Mouse (Mus musculus) embryonic facial prominence, embryonic 15.5 days (tissue): ENCODE measurements around the gene Olfr536. TPM values are rescaled to one million over a fixed set of nuclear protein-coding genes. Genes with fewer than 3 reads are reported as not detected.
"Not testable (repeated sequence)": the region's sequence is repeated elsewhere in the genome, so short reads cannot be mapped to it uniquely, and the experiment has no call there.

Experiments used
- ATAC-seq: fragments of 200-750 bp; cut with Nextera tagmentation; 2 replicates; pipeline ENCODE4 v1.8.0; 2017; ENCODE audit warnings: low read depth, moderate TSS enrichment; ENCODE audit not compliant: insufficient number of reproducible peaks, low FRiP score, low TSS enrichment
- H3K27ac ChIP-seq: fragments of 300-500 bp; sonication (generic); replicated peaks from 2 replicates; pipeline ENCODE4 v1.5.1; 2015; ENCODE audit warnings: mild to moderate bottlenecking, inconsistent platforms
- H3K27me3 ChIP-seq: fragments of 300-500 bp; sonication (generic); 2 replicates; pipeline ENCODE4 v1.6.1; 2015; ENCODE audit warnings: inconsistent platforms
- H3K36me3 ChIP-seq: fragments of 300-500 bp; sonication (generic); 2 replicates; pipeline ENCODE4 v1.6.1; 2015; ENCODE audit warnings: mild to moderate bottlenecking, inconsistent platforms
- H3K4me1 ChIP-seq: fragments of 300-500 bp; sonication (generic); 2 replicates; pipeline ENCODE4 v1.6.1; 2015; ENCODE audit warnings: inconsistent platforms
- H3K4me2 ChIP-seq: fragments of 300-500 bp; sonication (generic); replicated peaks from 2 replicates; pipeline ENCODE4 v1.6.1; 2015; ENCODE audit warnings: mild to moderate bottlenecking, inconsistent platforms
- H3K4me3 ChIP-seq: fragments of 300-500 bp; sonication (generic); replicated peaks from 2 replicates; pipeline ENCODE4 v1.5.1; 2015; ENCODE audit warnings: mild to moderate bottlenecking, inconsistent platforms
- H3K9ac ChIP-seq: fragments of 300-500 bp; sonication (generic); 2 replicates; pipeline ENCODE4 v1.6.1; 2015; ENCODE audit warnings: inconsistent platforms
- H3K9me3 ChIP-seq: fragments of 300-500 bp; sonication (generic); replicated peaks from 2 replicates; pipeline ENCODE4 v1.6.1; 2016; ENCODE audit warnings: inconsistent platforms
- WGBS: fragments of 180-500 bp; shearing (Covaris S2); methylation state at CpG from one replicate; pipeline ENCODE4 v1.1.7; 2015; 5-methylcytosine and 5-hydroxymethylcytosine counted together
- polyA plus RNA-seq: library from polyadenylated mRNA; unstranded; fragments of >200 nt; fragmentation: Nextera tagmentation; extraction: Ambion mirVana; gene quantifications from 2 replicates; pipeline ENCODE4 v1.2.1, GENCODE M21; 2015

The Olfr536 gene
- 0.76 TPM in 1 of 2 replicates, not detected in the other for polyA plus RNA-seq

GRCm38 (mm10) chr7:140507346-140508021 lies at the start of gene Olfr536:
TSS of gene Olfr536 (minus strand) at chr7:140507396.
- 73% methylated on average over 2 of the region's 2 CpGs for WGBS
- not testable (repeated sequence) for H3K27me3 ChIP-seq, H3K4me2 ChIP-seq, H3K4me1 ChIP-seq, H3K9ac ChIP-seq, H3K4me3 ChIP-seq, H3K27ac ChIP-seq, H3K36me3 ChIP-seq, ATAC-seq, H3K9me3 ChIP-seq

GRCm38 (mm10) chr7:140539746-140540145 lies 32.5 kb upstream of the Olfr536 start:
- ATAC-seq: no peak
- Histone ChIP-seq H3K27me3 (no peaks in the 10 kb centered on the region), H3K36me3 (no peaks in the 10 kb centered on the region), H3K4me1 (no peaks in the 10 kb centered on the region), H3K4me2 (no peak overlapping the region), H3K4me3 (no peak overlapping the region), H3K27ac (no peak overlapping the region), H3K9me3 (no peaks in the 10 kb centered on the region), H3K9ac (no peak overlapping the region)
- 54% methylated on average over 2 of the region's 2 CpGs for WGBS

GRCm38 (mm10) chr7:140494702-140495101 lies 12.5 kb downstream of the Olfr536 start:
- Histone ChIP-seq H3K9ac (no peak overlapping the region), H3K27me3 (no peaks in the 10 kb centered on the region), H3K4me1 (no peaks in the 10 kb centered on the region), H3K9me3 (no peaks in the 10 kb centered on the region), H3K4me2 (no peak overlapping the region), H3K27ac (no peak overlapping the region), H3K36me3 (no peaks in the 10 kb centered on the region), H3K4me3 (no peak overlapping the region)
- no peak for ATAC-seq

- no peak for ATAC-seq
- H3K27ac ChIP-seq: no peak overlapping the region
- no peak overlapping the region for H3K4me2 ChIP-seq
- no peaks in the 10 kb centered on the region for H3K36me3 ChIP-seq
- 46% methylated on average over 2 of the region's 2 CpGs for WGBS
- no peak overlapping the region for H3K4me3 ChIP-seq
- H3K9me3 ChIP-seq: no peaks in the 10 kb centered on the region
- no peaks in the 10 kb centered on the region for H3K27me3 ChIP-seq
- H3K9ac ChIP-seq: no peak overlapping the region
- H3K4me1 ChIP-seq: no peaks in the 10 kb centered on the region
Measured at GRCm38 (mm10) chr7:140494231-140494630, 13.0 kb downstream of the Olfr536 start.

- H3K9me3 ChIP-seq: no peaks in the 10 kb centered on the region
- H3K9ac ChIP-seq: no peak overlapping the region
- WGBS: 67% methylated on average over 1 of the region's 1 CpGs
- H3K27ac ChIP-seq: no peak overlapping the region
- no peak overlapping the region for H3K4me2 ChIP-seq
- no peaks in the 10 kb centered on the region for H3K36me3 ChIP-seq
- H3K4me1 ChIP-seq: no peaks in the 10 kb centered on the region
- ATAC-seq: no peak
- no peak overlapping the region for H3K4me3 ChIP-seq
- no peaks in the 10 kb centered on the region for H3K27me3 ChIP-seq
Measured at GRCm38 (mm10) chr7:140488981-140489380, 18.2 kb downstream of the Olfr536 start.

- ATAC-seq: no peak
- H3K4me2 ChIP-seq: no peak within 1 kb of the TSS
- WGBS: 67% methylated on average over 1 of the region's 1 CpGs
- H3K27ac ChIP-seq: no peak within 1 kb of the TSS
- H3K4me1 ChIP-seq: no peaks in the 10 kb centered on the region
- no peaks in the 10 kb centered on the region for H3K9me3 ChIP-seq
- no peaks in the 10 kb centered on the region for H3K27me3 ChIP-seq
- no peak within 1 kb of the TSS for H3K4me3 ChIP-seq
- no peak within 1 kb of the TSS for H3K9ac ChIP-seq
- no peaks in the 10 kb centered on the region for H3K36me3 ChIP-seq
Measured at GRCm38 (mm10) chr7:140483916-140484315, 23.3 kb downstream of the Olfr536 start, which contains the start of gene Olfr535. TSS of gene Olfr535 (plus strand) at chr7:140484216.

GRCm38 (mm10) chr7:140478733-140479132 lies 28.5 kb downstream of the Olfr536 start:
- WGBS: 92% methylated on average over 1 of the region's 1 CpGs
- H3K9ac ChIP-seq: no peak overlapping the region
- no peaks in the 10 kb centered on the region for H3K4me1 ChIP-seq
- no peak for ATAC-seq
- no peak overlapping the region for H3K4me2 ChIP-seq
- no peaks in the 10 kb centered on the region for H3K27me3 ChIP-seq
- H3K27ac ChIP-seq: no peak overlapping the region
- peaks cover 5% of the 10 kb centered on the region; the same call in 1 of the 2 replicates for H3K9me3 ChIP-seq
- H3K36me3 ChIP-seq: no peaks in the 10 kb centered on the region
- H3K4me3 ChIP-seq: no peak overlapping the region

- peaks cover 5% of the 10 kb centered on the region; the same call in 1 of the 2 replicates for H3K9me3 ChIP-seq
- no peaks in the 10 kb centered on the region for H3K27me3 ChIP-seq
- no peaks in the 10 kb centered on the region for H3K36me3 ChIP-seq
- H3K4me2 ChIP-seq: no peak overlapping the region
- H3K27ac ChIP-seq: no peak overlapping the region
- H3K4me1 ChIP-seq: no peaks in the 10 kb centered on the region
- no peak for ATAC-seq
- WGBS: 68% methylated on average over 1 of the region's 1 CpGs
- no peak overlapping the region for H3K4me3 ChIP-seq
- no peak overlapping the region for H3K9ac ChIP-seq
Measured at GRCm38 (mm10) chr7:140477886-140478285, 29.3 kb downstream of the Olfr536 start.

GRCm38 (mm10) chr7:140463070-140463469 lies 44.1 kb downstream of the Olfr536 start, which contains the start of gene Olfr533:
TSS of gene Olfr533 (plus strand) at chr7:140463370.
- not testable (repeated sequence) for H3K4me3 ChIP-seq
- 63% methylated on average over 1 of the region's 1 CpGs for WGBS

More at GRCm38 (mm10) chr7:140463070-140463469, 44.1 kb downstream of the Olfr536 start, which contains the start of gene Olfr533:
- H3K9me3 ChIP-seq, H3K9ac ChIP-seq, H3K27me3 ChIP-seq, H3K27ac ChIP-seq, H3K4me1 ChIP-seq, H3K4me2 ChIP-seq, ATAC-seq, H3K36me3 ChIP-seq: not testable (repeated sequence)

Other genes starting within 250 kb of the Olfr536 start
- 0.16 TPM in 1 of 2 replicates, not detected in the other for gene Olfr525, start 186.5 kb downstream of the Olfr536 start, polyA plus RNA-seq
- 0.23 TPM in 1 of 2 replicates, not detected in the other for gene Olfr527, start 173.4 kb downstream of the Olfr536 start, polyA plus RNA-seq
- not detected in 2 replicates for gene Olfr60, start 145.7 kb downstream of the Olfr536 start, polyA plus RNA-seq
- 0.14 TPM in 1 of 2 replicates, not detected in the other for gene Olfr530, start 131.1 kb downstream of the Olfr536 start, polyA plus RNA-seq
- not detected in 2 replicates for gene Olfr531, start 104.5 kb downstream of the Olfr536 start, polyA plus RNA-seq
- gene Olfr532, start 85.8 kb downstream of the Olfr536 start, polyA plus RNA-seq: not detected in 2 replicates
- gene Olfr533, start 44.0 kb downstream of the Olfr536 start, polyA plus RNA-seq: 0.09 and 0.19 TPM in 2 replicates
- gene Olfr535, start 23.2 kb downstream of the Olfr536 start, polyA plus RNA-seq: not detected in 2 replicates
- gene Olfr538, start 60.5 kb upstream of the Olfr536 start, polyA plus RNA-seq: not detected in 2 replicates
- not detected in 2 replicates for gene Olfr46, start 93.9 kb upstream of the Olfr536 start, polyA plus RNA-seq
- gene Olfr61, start 121.6 kb upstream of the Olfr536 start, polyA plus RNA-seq: not detected in 2 replicates
- gene Olfr53, start 139.1 kb upstream of the Olfr536 start, polyA plus RNA-seq: not detected in 2 replicates
- gene Olfr539, start 152.5 kb upstream of the Olfr536 start, polyA plus RNA-seq: not detected in 2 replicates
- gene Olfr45, start 174.6 kb upstream of the Olfr536 start, polyA plus RNA-seq: not detected in 2 replicates
- gene Olfr541, start 189.9 kb upstream of the Olfr536 start, polyA plus RNA-seq: not detected in 2 replicates